Mouse (Mus musculus): ENCODE measurements around the gene Anxa9. TPM values are rescaled to one million over a fixed set of nuclear protein-coding genes. Genes with fewer than 3 reads are reported as not detected.
A peak's percentile ranks its signal among the peaks of the same experiment; 100 is the strongest.

Anxa9 gene
- polyA plus RNA-seq, 1 experiment from 2014 or later, result 0.47 TPM

DNA sequence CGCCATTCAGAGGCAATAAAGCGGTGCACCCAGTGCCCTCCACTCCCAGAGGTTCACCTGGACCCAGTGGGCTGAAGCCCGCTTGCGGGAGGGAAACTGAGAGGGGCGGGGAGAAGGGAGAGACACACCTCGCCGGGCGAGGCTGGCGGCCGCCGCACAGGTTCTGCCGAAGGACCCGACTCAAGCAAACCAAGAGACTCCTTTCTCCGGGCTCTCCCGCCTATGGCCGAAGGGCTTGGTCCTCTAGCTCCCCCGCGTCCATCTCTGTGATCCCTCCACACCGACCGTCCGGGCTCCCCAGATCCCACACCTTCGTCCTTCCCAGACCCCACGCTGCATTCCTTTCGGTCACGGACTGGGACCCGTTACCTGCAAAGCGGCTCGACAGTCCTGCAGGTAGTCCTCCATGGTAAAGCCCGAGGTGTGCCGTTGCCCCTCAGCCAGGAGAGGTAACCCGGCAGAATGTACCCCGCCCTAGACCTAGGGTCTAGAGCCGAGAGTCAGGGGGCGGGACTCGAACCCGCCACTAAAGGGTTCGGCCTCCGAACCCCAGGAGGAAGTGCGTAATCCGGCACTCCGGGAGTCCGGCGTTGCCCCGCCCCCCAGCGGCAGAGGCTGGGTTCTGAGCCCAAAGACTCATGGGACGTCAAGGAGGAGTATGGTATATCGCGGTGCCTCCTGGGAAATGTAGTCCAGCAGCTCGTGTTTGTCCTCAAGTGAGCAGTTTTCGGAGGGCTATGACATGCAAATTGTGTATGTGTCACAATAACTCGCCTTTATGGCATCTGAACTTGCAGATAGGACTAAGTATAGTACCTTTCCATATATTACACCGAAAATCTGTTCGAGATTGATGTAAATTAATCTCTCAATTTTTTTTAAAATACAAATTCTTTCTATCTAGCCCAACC lies 25.5 kb downstream of the Anxa9 start, which contains the start of the genes Mindy1 and Prune1:
Mindy1 (plus strand) TSS at position 130 of the 911 bp plus-strand sequence.
Prune1 (minus strand) TSS at position 861 of the 911 bp plus-strand sequence.
- Histone ChIP-seq H3K4me3 (peak within 1 kb of the TSS; percentile 67), H3K27me3 (no peaks in the 10 kb centered on the region), H3K9ac (replicated peaks) (peak within 1 kb of the TSS; percentile 87), H3K27ac (replicated peaks) (peak within 1 kb of the TSS; percentile 96), H3K4me2 (replicated peaks) (peak within 1 kb of the TSS; percentile 76), H3K36me3 (no peaks in the 10 kb centered on the region), H3K9me3 (no peaks in the 10 kb centered on the region), H3K4me1 (peaks cover 39% of the 10 kb centered on the region)
- under 1% methylated on average over 53 of the region's 53 CpGs for WGBS
- peak; percentile 94 for ATAC-seq (replicated peaks)

DNA sequence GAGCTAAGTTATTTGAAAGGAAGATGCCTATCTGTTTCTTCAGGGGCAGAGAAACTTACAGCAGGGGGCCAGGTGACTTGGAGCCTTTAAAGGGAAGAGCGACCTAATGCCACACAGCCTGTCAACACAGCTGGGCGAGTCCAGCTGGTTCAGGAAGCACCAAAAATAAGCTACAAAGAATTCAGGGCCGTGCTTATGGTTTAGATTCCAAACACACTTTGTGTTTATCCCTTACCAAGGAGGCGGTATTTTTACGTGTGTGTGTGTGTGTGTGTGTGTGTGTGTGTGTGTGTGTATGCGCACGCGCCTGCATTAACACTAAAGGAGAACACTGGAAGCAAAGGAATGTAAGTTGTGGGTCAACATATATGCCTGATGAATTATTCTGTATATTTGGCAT lies 26.2 kb downstream of the Anxa9 start:
- no peak for ATAC-seq (replicated peaks)
- Histone ChIP-seq H3K27me3 (no peaks in the 10 kb centered on the region), H3K27ac (replicated peaks) (peak overlapping the region; percentile 96), H3K36me3 (no peaks in the 10 kb centered on the region), H3K9me3 (no peaks in the 10 kb centered on the region), H3K4me3 (peak overlapping the region; percentile 67), H3K4me2 (replicated peaks) (peak overlapping the region; percentile 76), H3K9ac (replicated peaks) (peak overlapping the region; percentile 87), H3K4me1 (peaks cover 39% of the 10 kb centered on the region)
- WGBS, result 20% methylated on average over 8 of the region's 8 CpGs

DNA sequence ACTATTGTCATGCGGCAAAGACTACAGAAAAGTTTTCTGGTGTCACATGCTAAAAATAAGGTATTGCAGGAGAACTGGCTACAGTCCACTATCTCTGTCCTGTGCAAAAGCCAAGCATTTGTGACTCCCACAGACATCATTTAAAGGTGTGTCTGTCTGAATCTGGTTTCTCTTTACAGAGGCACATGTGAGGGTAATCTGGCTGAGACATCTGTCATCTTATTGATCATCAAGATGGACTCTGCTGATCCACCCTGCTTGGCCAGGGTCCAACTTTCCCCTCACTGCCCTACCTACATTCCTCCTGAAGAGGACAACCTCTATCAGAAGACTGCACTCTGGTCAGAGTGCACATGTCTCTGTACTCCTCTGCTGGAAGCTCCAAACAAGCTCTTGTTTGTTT lies 29.8 kb downstream of the Anxa9 start:
- Histone ChIP-seq H3K9ac (replicated peaks) (no peak overlapping the region), H3K4me2 (replicated peaks) (no peak overlapping the region), H3K9me3 (no peaks in the 10 kb centered on the region), H3K27me3 (no peaks in the 10 kb centered on the region), H3K36me3 (no peaks in the 10 kb centered on the region), H3K4me1 (peaks cover 18% of the 10 kb centered on the region), H3K27ac (replicated peaks) (no peak overlapping the region), H3K4me3 (no peak overlapping the region)
- ATAC-seq (replicated peaks), result no peak
- 86% methylated on average over 1 of the region's 1 CpGs for WGBS

DNA sequence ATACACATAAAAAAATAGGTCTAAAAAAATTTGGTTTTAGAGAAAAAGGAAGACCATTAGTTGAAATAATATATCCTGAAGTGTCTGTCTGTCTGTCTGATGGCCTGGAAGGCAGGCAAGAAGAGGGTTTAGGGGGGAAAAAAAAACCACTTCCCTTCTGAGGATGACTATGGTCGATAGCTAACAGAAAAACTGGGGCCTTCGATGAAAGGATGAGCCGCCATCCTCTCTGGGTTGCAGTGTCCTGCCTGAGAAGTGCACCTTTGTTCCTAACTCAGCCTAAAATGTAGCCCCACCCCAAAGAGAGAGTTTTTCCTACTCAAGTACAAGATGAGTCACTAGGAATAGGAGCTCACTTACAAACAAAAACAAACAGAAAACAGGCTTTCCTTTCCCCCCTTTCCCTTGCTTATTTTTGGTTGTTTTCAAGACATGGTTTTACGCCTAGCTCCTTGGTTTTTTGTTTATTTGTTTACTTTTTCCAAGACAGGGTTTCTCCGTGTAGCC lies 30.5 kb downstream of the Anxa9 start:
- Histone ChIP-seq H3K27me3 (no peaks in the 10 kb centered on the region), H3K4me3 (no peak overlapping the region), H3K27ac (replicated peaks) (no peak overlapping the region), H3K9me3 (no peaks in the 10 kb centered on the region), H3K4me2 (replicated peaks) (no peak overlapping the region), H3K4me1 (peaks cover 14% of the 10 kb centered on the region), H3K36me3 (no peaks in the 10 kb centered on the region), H3K9ac (replicated peaks) (no peak overlapping the region)
- ATAC-seq (replicated peaks), result no peak
- 85% methylated on average over 5 of the region's 5 CpGs for WGBS

DNA sequence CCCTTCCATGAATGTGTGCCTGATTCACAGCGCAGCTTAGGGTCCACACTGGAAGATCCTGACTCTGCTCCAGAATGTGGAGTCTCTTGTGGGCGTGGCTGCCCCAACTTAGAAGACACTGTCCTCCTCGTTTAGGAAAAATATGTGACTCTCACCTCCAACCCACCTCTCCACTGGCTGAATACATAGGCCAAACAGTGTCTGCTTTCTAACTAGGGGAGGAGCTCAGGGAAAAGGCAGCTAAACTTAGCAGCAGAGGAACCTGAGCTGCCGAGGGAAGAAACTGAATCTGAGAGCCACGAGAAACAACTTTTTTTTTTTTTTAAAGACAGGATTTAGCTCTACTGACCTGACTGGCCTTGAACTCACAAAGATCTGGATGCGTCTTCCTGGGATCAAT lies 31.8 kb downstream of the Anxa9 start:
- Histone ChIP-seq H3K4me2 (replicated peaks) (no peak overlapping the region), H3K9me3 (no peaks in the 10 kb centered on the region), H3K36me3 (no peaks in the 10 kb centered on the region), H3K27me3 (no peaks in the 10 kb centered on the region), H3K4me1 (0 out of 2 replicates have a peak, but pooled peaks cover 4% of the 10 kb centered on the region), H3K4me3 (no peak overlapping the region), H3K27ac (replicated peaks) (no peak overlapping the region), H3K9ac (replicated peaks) (no peak overlapping the region)
- 81% methylated on average over 6 of the region's 6 CpGs for WGBS
- ATAC-seq (replicated peaks), result no peak

DNA sequence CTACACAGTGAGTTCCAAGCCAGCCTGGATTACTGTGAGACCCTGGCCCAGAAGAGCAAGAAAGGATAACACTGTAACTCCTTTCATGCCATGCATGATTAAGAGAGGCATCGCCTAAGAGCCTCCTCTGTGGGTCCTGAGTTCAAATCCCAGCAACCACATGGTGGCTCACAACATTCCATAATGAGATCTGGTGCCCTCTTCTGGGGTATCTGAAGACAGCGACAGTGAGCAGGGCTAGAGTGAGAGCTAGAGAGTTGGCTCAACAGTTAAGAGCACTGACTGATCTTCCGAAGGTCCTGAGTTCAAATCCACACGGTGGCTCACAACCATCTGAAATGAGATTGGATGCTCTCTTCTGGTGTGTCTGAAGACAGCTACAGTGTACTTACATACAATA lies 32.5 kb downstream of the Anxa9 start:
- ATAC-seq (replicated peaks), result no peak
- 92% methylated on average over 4 of the region's 4 CpGs for WGBS
- H3K27me3 ChIP-seq, result no peaks in the 10 kb centered on the region

DNA sequence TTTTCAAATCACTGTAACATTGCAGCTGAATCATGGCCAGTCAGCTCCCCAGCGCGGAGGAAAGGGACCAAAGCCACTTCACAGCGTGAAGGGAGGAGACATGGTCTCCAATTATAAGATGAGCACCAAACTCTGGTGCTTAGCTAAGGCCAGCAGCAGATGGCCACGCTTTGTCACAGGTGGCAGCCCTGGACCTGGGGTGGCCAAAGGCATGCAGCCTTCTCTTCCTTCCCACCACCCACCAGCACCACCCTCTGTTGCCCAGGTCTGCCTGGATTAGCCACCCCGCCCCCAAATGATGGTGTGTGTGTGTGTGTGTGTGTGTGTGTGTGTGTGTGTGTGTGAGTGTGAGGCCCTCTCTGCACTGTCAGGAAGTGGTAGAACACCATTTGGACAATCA lies 33.5 kb downstream of the Anxa9 start:
- H3K9ac ChIP-seq (replicated peaks), result no peak overlapping the region
- H3K9me3 ChIP-seq, result no peaks in the 10 kb centered on the region
- no peaks in the 10 kb centered on the region for H3K4me1 ChIP-seq
- WGBS, result 84% methylated on average over 5 of the region's 5 CpGs
- H3K4me3 ChIP-seq, result no peak overlapping the region
- no peaks in the 10 kb centered on the region for H3K27me3 ChIP-seq
- 0 out of 2 replicates have a peak, but pooled peaks cover 3% of the 10 kb centered on the region for H3K36me3 ChIP-seq
- no peak overlapping the region for H3K4me2 ChIP-seq (replicated peaks)
- H3K27ac ChIP-seq (replicated peaks), result no peak overlapping the region
- no peak for ATAC-seq (replicated peaks)

More for the DNA sequence above, 32.5 kb downstream of the Anxa9 start:
- Histone ChIP-seq H3K27ac (replicated peaks) (no peak overlapping the region), H3K36me3 (no peaks in the 10 kb centered on the region), H3K4me2 (replicated peaks) (no peak overlapping the region), H3K4me1 (no peaks in the 10 kb centered on the region), H3K9ac (replicated peaks) (no peak overlapping the region), H3K9me3 (no peaks in the 10 kb centered on the region), H3K4me3 (no peak overlapping the region)

DNA sequence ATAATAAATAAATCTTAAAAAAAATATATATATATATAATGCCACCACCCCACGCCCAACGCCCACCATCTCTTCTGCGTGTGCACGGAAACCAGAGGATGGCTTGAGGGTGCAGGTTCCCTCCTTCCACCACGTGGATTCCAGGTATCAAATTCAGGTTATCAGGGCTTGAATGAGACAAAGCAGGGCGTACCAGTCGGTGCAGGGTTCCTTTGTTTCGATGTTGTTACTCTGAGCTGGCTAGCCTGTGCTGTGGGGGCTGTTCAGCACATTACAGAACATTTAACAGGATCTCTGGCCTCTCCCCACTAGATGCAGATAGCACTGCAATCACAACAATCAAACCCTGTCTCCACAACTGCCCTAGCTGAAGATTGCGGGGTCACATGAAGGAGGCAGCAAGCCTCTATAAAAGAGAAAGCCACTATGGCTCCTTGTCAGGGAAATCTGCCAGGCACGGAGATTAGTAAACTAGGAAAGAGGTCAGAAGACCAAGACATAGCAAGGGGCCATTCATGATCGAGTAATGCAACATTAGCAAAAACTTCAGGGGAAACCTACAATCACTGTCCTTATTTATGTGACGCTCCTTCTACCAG lies 36.1 kb downstream of the Anxa9 start:
- no peak overlapping the region for H3K9ac ChIP-seq (replicated peaks)
- H3K27me3 ChIP-seq, result no peaks in the 10 kb centered on the region
- H3K4me1 ChIP-seq, result no peaks in the 10 kb centered on the region
- no peak overlapping the region for H3K4me3 ChIP-seq
- no peak overlapping the region for H3K27ac ChIP-seq (replicated peaks)
- peaks cover 20% of the 10 kb centered on the region for H3K36me3 ChIP-seq
- H3K9me3 ChIP-seq, result no peaks in the 10 kb centered on the region
- 84% methylated on average over 12 of the region's 12 CpGs for WGBS
- no peak for ATAC-seq (replicated peaks)
- H3K4me2 ChIP-seq (replicated peaks), result no peak overlapping the region

DNA sequence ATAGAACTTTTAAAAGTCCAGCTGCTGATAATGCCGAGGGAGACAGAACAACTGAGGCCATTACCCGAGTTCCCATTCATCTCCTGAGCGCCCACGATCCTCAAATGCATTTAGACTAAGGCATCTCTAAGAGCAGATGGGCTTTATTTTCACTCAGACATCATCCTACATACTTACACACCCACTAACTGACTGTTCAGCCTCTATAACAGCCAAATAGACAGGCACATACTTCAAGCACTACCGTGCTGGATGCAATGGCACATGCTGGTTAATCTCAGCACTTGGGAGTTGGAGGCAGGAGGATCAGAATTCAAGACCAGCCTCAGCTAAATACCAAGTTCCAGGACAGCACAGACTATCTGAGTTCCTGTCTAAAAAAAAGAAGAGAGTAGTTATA lies 37.2 kb downstream of the Anxa9 start:
- H3K4me3 ChIP-seq, result no peak overlapping the region
- no peak overlapping the region for H3K27ac ChIP-seq (replicated peaks)
- no peak for ATAC-seq (replicated peaks)
- H3K4me1 ChIP-seq, result no peaks in the 10 kb centered on the region
- H3K36me3 ChIP-seq, result peaks cover 26% of the 10 kb centered on the region
- no peak overlapping the region for H3K4me2 ChIP-seq (replicated peaks)
- H3K27me3 ChIP-seq, result no peaks in the 10 kb centered on the region
- no peaks in the 10 kb centered on the region for H3K9me3 ChIP-seq
- 86% methylated on average over 5 of the region's 5 CpGs for WGBS
- H3K9ac ChIP-seq (replicated peaks), result no peak overlapping the region

DNA sequence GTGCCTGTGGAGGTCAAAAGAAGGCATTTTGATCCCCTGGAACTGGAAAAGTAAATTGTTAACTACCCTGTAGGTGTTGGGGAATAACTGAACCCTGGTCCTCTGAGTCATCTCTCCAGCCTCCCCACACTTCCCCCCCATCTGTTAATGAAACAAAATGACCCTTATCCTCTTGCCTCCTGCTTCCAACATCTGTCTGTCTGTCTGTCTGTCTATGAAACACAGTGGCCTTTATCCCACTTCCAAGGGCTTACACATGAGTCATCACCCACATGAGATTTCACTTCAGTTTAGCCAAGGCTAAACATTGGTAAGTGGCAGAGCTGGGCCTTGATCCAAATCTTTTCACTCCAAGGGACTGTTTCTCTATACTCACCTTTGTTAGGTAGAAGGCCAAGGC lies 39.1 kb downstream of the Anxa9 start:
- H3K36me3 ChIP-seq, result peaks cover 41% of the 10 kb centered on the region
- no peak for ATAC-seq (replicated peaks)
- H3K9me3 ChIP-seq, result no peaks in the 10 kb centered on the region
- H3K27me3 ChIP-seq, result no peaks in the 10 kb centered on the region
- H3K4me1 ChIP-seq, result no peaks in the 10 kb centered on the region
- no peak overlapping the region for H3K9ac ChIP-seq (replicated peaks)
- H3K4me3 ChIP-seq, result no peak overlapping the region
- H3K27ac ChIP-seq (replicated peaks), result no peak overlapping the region
- no peak overlapping the region for H3K4me2 ChIP-seq (replicated peaks)

DNA sequence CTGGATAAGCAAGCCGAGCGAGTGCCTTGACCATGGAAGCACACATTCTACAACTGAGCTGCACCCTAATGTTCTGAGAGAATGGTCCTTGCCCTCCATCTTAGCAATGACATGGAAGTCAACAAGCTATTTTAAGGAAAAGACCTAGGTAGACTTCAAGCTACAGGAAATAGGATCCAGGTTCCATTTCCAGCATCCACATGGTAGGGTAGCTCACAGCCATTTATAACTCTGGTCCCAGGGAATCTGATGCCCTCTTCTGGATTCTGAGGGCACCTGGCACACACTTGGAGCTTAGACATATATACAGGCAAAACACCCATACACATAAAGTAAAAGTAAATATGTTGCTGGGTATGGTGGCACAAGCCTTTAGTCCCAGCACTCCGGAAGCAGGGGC lies 40.9 kb downstream of the Anxa9 start:
- ATAC-seq (replicated peaks), result no peak
- Histone ChIP-seq H3K27ac (replicated peaks) (no peak overlapping the region), H3K9ac (replicated peaks) (no peak overlapping the region), H3K4me2 (replicated peaks) (no peak overlapping the region), H3K4me3 (no peak overlapping the region), H3K36me3 (peaks cover 57% of the 10 kb centered on the region), H3K27me3 (no peaks in the 10 kb centered on the region), H3K9me3 (no peaks in the 10 kb centered on the region), H3K4me1 (no peaks in the 10 kb centered on the region)
- WGBS, result 97% methylated on average over 3 of the region's 3 CpGs

DNA sequence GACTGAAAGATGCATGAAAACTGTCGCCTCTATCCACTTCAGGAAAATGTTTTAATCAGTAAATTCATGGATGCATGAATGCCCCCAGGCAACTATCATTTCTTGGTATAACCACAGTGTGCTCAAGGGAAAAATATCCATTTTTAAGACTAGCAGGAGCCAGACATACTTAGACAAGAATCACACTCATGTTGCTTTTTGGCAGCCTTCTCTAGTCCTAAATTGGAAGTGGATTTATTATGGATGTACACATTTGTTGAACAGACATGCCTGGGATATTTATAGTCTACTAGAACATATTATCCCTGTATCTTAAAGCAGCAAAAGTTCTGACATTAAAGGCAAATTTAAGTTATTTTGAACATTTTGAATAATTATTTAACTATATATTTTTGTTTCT lies 42.3 kb downstream of the Anxa9 start:
- Histone ChIP-seq H3K4me3 (no peak overlapping the region), H3K4me1 (no peaks in the 10 kb centered on the region), H3K9me3 (no peaks in the 10 kb centered on the region), H3K27ac (replicated peaks) (no peak overlapping the region), H3K4me2 (replicated peaks) (no peak overlapping the region), H3K9ac (replicated peaks) (no peak overlapping the region), H3K27me3 (no peaks in the 10 kb centered on the region), H3K36me3 (peaks cover 65% of the 10 kb centered on the region)
- ATAC-seq (replicated peaks), result no peak
- WGBS, result 94% methylated on average over 1 of the region's 1 CpGs

Data from forebrain, embryonic 15.5 days (tissue).